Comparison of ENCODE assay signal across 17 mouse cellular contexts in the genomic region with DNA sequence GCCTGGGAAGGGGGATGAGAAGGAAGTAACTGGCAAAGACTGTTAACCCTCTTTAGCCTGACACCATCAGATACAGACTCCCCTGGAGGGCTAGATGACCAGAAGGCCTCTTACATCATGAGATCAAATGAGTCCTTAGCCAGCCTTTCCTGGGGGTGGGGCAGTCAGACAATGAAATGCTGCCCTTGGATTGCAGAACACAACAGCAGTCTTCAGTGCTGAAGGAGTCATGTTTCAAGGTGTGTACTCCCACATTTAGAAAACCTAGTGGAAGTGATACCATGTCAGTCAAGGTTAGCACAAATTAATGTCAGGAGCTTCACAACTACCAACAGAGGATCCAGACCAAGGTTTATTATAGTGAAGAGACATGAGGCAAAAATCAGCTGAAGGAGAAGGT. TPM values are rescaled to one million over a fixed set of nuclear protein-coding genes. Genes with fewer than 3 reads are reported as not detected.
DNase-seq lines count a peak whose midpoint lies in the region; ATAC-seq and TF ChIP-seq lines count a peak whose summit lies in the region.
"Had no signal": no experiment of that assay in that cellular context is flagged by ENCODE, and none has a peak within 500 bp of the region (broad histone marks: within the 10 kb centered on the region; RNA-seq: fewer than 3 reads in every experiment).

No protein-coding gene starts in this region.

- H3K27me3 ChIP-seq in heart, embryonic 15.5 days: no peaks in the 10 kb centered on the region
- no peaks in the 10 kb centered on the region for H3K27me3 ChIP-seq in lung, embryonic 14.5 days (ENCODE audit: insufficient read depth, low read length)
- H3K27me3 ChIP-seq: embryonic facial prominence, embryonic 12.5 days; forebrain, embryonic 15.5 days; midbrain, embryonic 12.5 days; neural tube, embryonic 13.5 days had no signal

- DNase-seq in heart, adult 8-10 months (ENCODE audit: low spot score): no peak
- no peak for DNase-seq in lung, embryonic 14.5 days
- DNase-seq in lung, postnatal 14 days: no peak
- DNase-seq in ZHBTc4 (ENCODE audit: low read depth, low spot score): peak; percentile 50
- peak; percentile 37 for DNase-seq in lung, postnatal 25 days (ENCODE audit: low spot score)
- no peak for DNase-seq in urinary bladder, postnatal 25 days (ENCODE audit: low spot score)
- DNase-seq: gastrocnemius, adult 2 months; gastrocnemius, postnatal 36 days; kidney, adult 18-20 months; thymus, postnatal 4 days had no signal

- H3K9ac ChIP-seq in heart, embryonic 15.5 days: no peak overlapping the region
- H3K9ac ChIP-seq in lung, embryonic 14.5 days: no peak overlapping the region
- H3K9ac ChIP-seq: embryonic facial prominence, embryonic 12.5 days; forebrain, embryonic 15.5 days; midbrain, embryonic 12.5 days; neural tube, embryonic 13.5 days had no signal

- H3K27ac ChIP-seq in heart, embryonic 15.5 days: peak overlapping the region; percentile 30; the same call in 1 of the 2 replicates
- H3K27ac ChIP-seq in lung, embryonic 14.5 days (ENCODE audit: low read depth): peak overlapping the region; percentile 80
- H3K27ac ChIP-seq: embryonic facial prominence, embryonic 12.5 days; forebrain, embryonic 10.5 days; forebrain, embryonic 15.5 days; gastrocnemius, adult 2 months; midbrain, embryonic 12.5 days; neural tube, embryonic 13.5 days had no signal

- H3K9me3 ChIP-seq in heart, embryonic 15.5 days (replicated peaks): no peaks in the 10 kb centered on the region
- no peaks in the 10 kb centered on the region for H3K9me3 ChIP-seq in lung, embryonic 14.5 days (ENCODE audit: low read depth, low read length)
- H3K9me3 ChIP-seq: embryonic facial prominence, embryonic 12.5 days; forebrain, embryonic 10.5 days; forebrain, embryonic 15.5 days; midbrain, embryonic 12.5 days; neural tube, embryonic 13.5 days had no signal

- peaks cover 14% of the 10 kb centered on the region for H3K4me1 ChIP-seq in heart, embryonic 15.5 days (replicated peaks)
- no peaks in the 10 kb centered on the region for H3K4me1 ChIP-seq in lung, embryonic 14.5 days (ENCODE audit: insufficient read depth)
- H3K4me1 ChIP-seq: embryonic facial prominence, embryonic 12.5 days; forebrain, embryonic 10.5 days; forebrain, embryonic 15.5 days; midbrain, embryonic 12.5 days; neural tube, embryonic 13.5 days had no signal

- TF ChIP-seq CTCF in lung, embryonic 14.5 days (IDR thresholded peaks at IDR 0.05; ENCODE audit: low read depth): no peak

- H3K4me2 ChIP-seq in heart, embryonic 15.5 days: no peak overlapping the region
- no peak overlapping the region for H3K4me2 ChIP-seq in lung, embryonic 14.5 days
- H3K4me2 ChIP-seq: embryonic facial prominence, embryonic 12.5 days; forebrain, embryonic 15.5 days; midbrain, embryonic 12.5 days; neural tube, embryonic 13.5 days had no signal

- no peak overlapping the region for H3K4me3 ChIP-seq in heart, embryonic 15.5 days
- no peak overlapping the region for H3K4me3 ChIP-seq in lung, embryonic 14.5 days (ENCODE audit: low read depth, low read length)
- H3K4me3 ChIP-seq: embryonic facial prominence, embryonic 12.5 days; forebrain, embryonic 10.5 days; forebrain, embryonic 15.5 days; gastrocnemius, adult 2 months; midbrain, embryonic 12.5 days; neural tube, embryonic 13.5 days had no signal

- H3K36me3 ChIP-seq in heart, embryonic 15.5 days: peaks cover 70% of the 10 kb centered on the region
- peaks cover 82% of the 10 kb centered on the region for H3K36me3 ChIP-seq in lung, embryonic 14.5 days (ENCODE audit: insufficient read depth)

- no peak for ATAC-seq in heart, embryonic 15.5 days (replicated peaks; ENCODE audit: insufficient number of reproducible peaks, insufficient read depth, low FRiP score, low read depth)
- no peak for ATAC-seq in lung, embryonic 14.5 days (ENCODE audit: insufficient read depth)
- ATAC-seq: activated CD4-positive, CD25-positive, alpha-beta regulatory T cell, adult 4 months had no signal

RNA-seq across cellular contexts. Expression of a gene that starts 5.4 kb away (rescaled TPM):
- polyA plus RNA-seq in heart, embryonic 15.5 days (2015; fragmentation: Nextera tagmentation; extraction: Ambion mirVana): 0.27 TPM in 1 of 2 replicates, not detected in the other
- under 1 TPM; 0.16 to 0.72 (median 0.50) TPM for total RNA-seq in heart, adult 8-10 months (2022)
- polyA plus RNA-seq in lung, embryonic 14.5 days (2014; fragmentation: Nextera tagmentation; extraction: Ambion mirVana): 0.49 and 1.1 TPM in 2 replicates

RNA-seq across cellular contexts. Expression of a gene that starts 46.9 kb away (rescaled TPM):
- polyA plus RNA-seq in heart, embryonic 15.5 days (2015; fragmentation: Nextera tagmentation; extraction: Ambion mirVana): 28.7 and 35.0 TPM in 2 replicates
- total RNA-seq in heart, adult 8-10 months (2022): 10 to 100 TPM; 14.3 to 18.7 (median 17.6) TPM
- polyA plus RNA-seq in lung, embryonic 14.5 days (2014; fragmentation: Nextera tagmentation; extraction: Ambion mirVana): 26.6 and 31.4 TPM in 2 replicates

Comparison
In these comparisons a context has a peak if more than half of its experiments do, and no peak if none do; other contexts are left out.
1. DNase-seq: peak in ZHBTc4 (single experiment) and lung, postnatal 25 days (single experiment); none in heart, adult 8-10 months (single experiment), lung, embryonic 14.5 days (single experiment), lung, postnatal 14 days (single experiment) and urinary bladder, postnatal 25 days (single experiment).